Mouse (Mus musculus) midbrain, embryonic 14.5 days (tissue): ENCODE data around the gene Mylk. TPM values are rescaled to one million over a fixed set of nuclear protein-coding genes. Genes with fewer than 3 reads are reported as not detected.

ENCODE experiments used
- ATAC-seq: fragments of 200-750 bp; cut with Nextera tagmentation; 2 replicates; pipeline ENCODE4 v1.8.0; 2017; ENCODE audit warnings: moderate number of reproducible peaks, moderate library complexity; ENCODE audit not compliant: low FRiP score, low TSS enrichment
- DNase-seq: peaks from one replicate; pipeline ENCODE4 v3.0.0-alpha.2; 2015
- H3K27ac ChIP-seq: fragments of 300-500 bp; sonication (generic); replicated peaks from 2 replicates; pipeline ENCODE4 v1.5.1; 2014; ENCODE audit warnings: mild to moderate bottlenecking, low read depth, low read length, moderate library complexity
- H3K27me3 ChIP-seq: fragments of 300-500 bp; sonication (generic); 2 replicates; pipeline ENCODE4 v1.6.1; 2014; ENCODE audit warnings: low read length, control low read depth, mixed read lengths; ENCODE audit not compliant: control insufficient read depth, insufficient read depth
- H3K36me3 ChIP-seq: fragments of 300-500 bp; sonication (generic); 2 replicates; pipeline ENCODE4 v1.6.1; 2014; ENCODE audit warnings: low read length, control low read depth; ENCODE audit not compliant: control insufficient read depth, insufficient read depth
- H3K4me1 ChIP-seq: fragments of 300-500 bp; sonication (generic); 2 replicates; pipeline ENCODE4 v1.6.1; 2014; ENCODE audit warnings: mild to moderate bottlenecking, antibody characterized with exemption, low read length, control low read depth; ENCODE audit not compliant: control insufficient read depth, insufficient read depth
- H3K4me2 ChIP-seq: fragments of 300-500 bp; sonication (generic); 2 replicates; pipeline ENCODE4 v1.6.1; 2014; ENCODE audit warnings: mild to moderate bottlenecking, low read length, moderate library complexity
- H3K4me3 ChIP-seq: fragments of 300-500 bp; sonication (generic); replicated peaks from 2 replicates; pipeline ENCODE4 v1.5.1; 2014; ENCODE audit warnings: low read depth, low read length
- H3K9ac ChIP-seq: fragments of 300-500 bp; sonication (generic); replicated peaks from 2 replicates; pipeline ENCODE4 v1.6.1; 2014; ENCODE audit warnings: mild to moderate bottlenecking, low read length, moderate library complexity
- H3K9me3 ChIP-seq: fragments of 300-500 bp; sonication (generic); 2 replicates; pipeline ENCODE4 v1.6.1; 2016; ENCODE audit warnings: low read length, control low read depth, mixed read lengths; ENCODE audit not compliant: control insufficient read depth
- WGBS: fragments of 180-500 bp; shearing (Covaris S2); extraction: QIAGEN DNeasy Blood & Tissue Kit; methylation state at CpG from one replicate; pipeline ENCODE4 v1.1.7; 2014; 5-methylcytosine and 5-hydroxymethylcytosine counted together
- polyA plus RNA-seq: library from polyadenylated mRNA; unstranded; fragments of >200 nt; fragmentation: Nextera tagmentation; extraction: Ambion mirVana; gene quantifications from 2 replicates; pipeline ENCODE4 v1.2.1, GENCODE M21; 2014

Mylk gene
- polyA plus RNA-seq, 1 experiment from 2014 or later = 4.9 TPM

DNA sequence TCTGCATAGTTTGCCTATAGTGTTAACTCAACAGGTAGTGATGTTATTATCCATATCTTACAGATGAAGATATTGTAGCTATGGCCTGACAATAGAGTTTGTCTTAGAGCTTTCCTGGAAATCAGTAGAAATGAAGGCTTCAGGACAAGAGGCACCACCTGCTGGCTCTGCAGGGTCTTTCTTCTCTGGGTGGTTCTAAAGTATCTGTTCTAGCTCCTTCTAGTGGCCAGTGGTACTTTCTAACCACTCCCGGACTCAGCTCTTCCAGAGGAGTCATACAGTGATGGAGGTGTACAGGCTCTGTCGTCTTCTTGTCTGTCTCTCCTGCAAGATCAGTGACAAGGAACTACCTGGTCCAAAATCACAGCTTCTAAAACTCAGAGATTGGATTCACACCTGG is 230.5 kb downstream of the Mylk start:
- Histone ChIP-seq H3K27me3 (no peaks in the 10 kb centered on the region), H3K9me3 (no peaks in the 10 kb centered on the region), H3K4me2 (no peak overlapping the region), H3K4me1 (no peaks in the 10 kb centered on the region), H3K27ac (no peak overlapping the region), H3K9ac (no peak overlapping the region), H3K4me3 (no peak overlapping the region), H3K36me3 (no peaks in the 10 kb centered on the region)
- 69% methylated on average over 2 of the region's 2 CpGs for WGBS
- ATAC-seq (no peak), DNase-seq (no peak)

DNA sequence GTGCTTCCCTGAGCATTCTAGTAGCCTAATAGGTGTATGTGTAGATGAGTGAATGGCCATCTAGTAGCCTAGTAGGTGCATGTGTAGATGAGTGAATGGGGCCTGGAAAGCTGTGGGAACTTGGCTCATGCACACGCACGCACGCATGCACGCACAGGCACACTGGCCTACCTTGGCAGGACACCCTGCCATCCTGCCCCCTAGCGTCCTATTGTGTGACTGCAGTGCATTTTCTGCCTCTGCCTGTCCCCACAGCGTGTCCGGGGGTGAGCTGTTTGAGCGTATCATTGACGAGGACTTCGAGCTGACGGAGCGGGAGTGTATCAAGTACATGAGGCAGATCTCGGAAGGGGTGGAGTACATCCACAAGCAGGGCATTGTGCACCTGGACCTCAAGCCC is 231.6 kb downstream of the Mylk start:
- Histone ChIP-seq H3K36me3 (no peaks in the 10 kb centered on the region), H3K4me3 (no peak overlapping the region), H3K27me3 (no peaks in the 10 kb centered on the region), H3K27ac (no peak overlapping the region), H3K4me2 (no peak overlapping the region), H3K9me3 (no peaks in the 10 kb centered on the region), H3K9ac (no peak overlapping the region), H3K4me1 (no peaks in the 10 kb centered on the region)
- WGBS = 81% methylated on average over 13 of the region's 13 CpGs
- DNase-seq (no peak), ATAC-seq (no peak)

DNA sequence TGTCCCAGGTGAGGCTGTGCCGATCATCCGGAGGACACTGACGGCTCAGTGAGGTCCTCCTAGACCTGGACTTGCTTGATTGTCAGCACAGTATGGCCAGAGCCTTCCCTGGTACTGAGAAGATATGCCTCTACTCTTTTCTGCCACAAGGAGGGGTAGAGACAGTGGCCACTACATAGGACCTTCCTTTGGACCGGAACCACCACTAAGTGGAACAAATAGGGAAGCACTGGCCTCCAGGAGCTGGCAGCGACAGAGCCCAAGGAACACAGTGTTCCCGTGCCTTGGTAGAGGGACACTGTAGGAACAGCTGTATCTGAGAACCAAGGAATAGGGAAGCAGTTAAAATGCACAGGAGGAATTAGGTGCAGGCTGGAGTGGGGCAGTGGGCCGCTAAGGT is 233.0 kb downstream of the Mylk start:
- no peaks in the 10 kb centered on the region for H3K9me3 ChIP-seq
- H3K4me3 ChIP-seq = no peak overlapping the region
- 92% methylated on average over 7 of the region's 7 CpGs for WGBS
- ATAC-seq (no peak), DNase-seq (no peak)
- no peak overlapping the region for H3K9ac ChIP-seq
- H3K36me3 ChIP-seq = no peaks in the 10 kb centered on the region
- H3K4me1 ChIP-seq = no peaks in the 10 kb centered on the region
- no peak overlapping the region for H3K4me2 ChIP-seq
- no peak overlapping the region for H3K27ac ChIP-seq
- no peaks in the 10 kb centered on the region for H3K27me3 ChIP-seq

DNA sequence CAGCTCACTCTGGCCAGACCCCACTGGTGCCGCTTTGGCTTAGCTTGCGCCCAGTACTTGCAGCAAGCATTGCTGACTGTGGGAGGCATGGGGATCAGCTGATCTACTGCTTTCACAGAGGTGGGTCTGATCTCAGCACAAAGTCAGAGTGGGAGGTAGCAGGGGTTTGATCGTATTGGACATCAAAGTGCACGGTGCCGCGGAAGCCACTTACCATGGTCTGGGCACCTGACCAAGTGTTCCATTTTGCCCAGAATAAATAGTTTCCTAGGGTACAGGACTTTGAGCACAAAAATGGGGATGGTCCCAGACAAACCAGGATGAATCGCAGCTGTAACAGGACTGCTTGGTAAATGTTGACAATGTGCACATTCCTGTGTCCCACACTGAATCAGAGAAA is 236.0 kb downstream of the Mylk start:
- WGBS = 86% methylated on average over 7 of the region's 7 CpGs
- no peak for DNase-seq
- H3K36me3 ChIP-seq = no peaks in the 10 kb centered on the region
- no peak overlapping the region for H3K9ac ChIP-seq
- no peaks in the 10 kb centered on the region for H3K4me1 ChIP-seq
- no peaks in the 10 kb centered on the region for H3K9me3 ChIP-seq
- no peak for ATAC-seq
- no peak overlapping the region for H3K4me2 ChIP-seq
- no peak overlapping the region for H3K27ac ChIP-seq
- no peak overlapping the region for H3K4me3 ChIP-seq
- H3K27me3 ChIP-seq = no peaks in the 10 kb centered on the region

DNA sequence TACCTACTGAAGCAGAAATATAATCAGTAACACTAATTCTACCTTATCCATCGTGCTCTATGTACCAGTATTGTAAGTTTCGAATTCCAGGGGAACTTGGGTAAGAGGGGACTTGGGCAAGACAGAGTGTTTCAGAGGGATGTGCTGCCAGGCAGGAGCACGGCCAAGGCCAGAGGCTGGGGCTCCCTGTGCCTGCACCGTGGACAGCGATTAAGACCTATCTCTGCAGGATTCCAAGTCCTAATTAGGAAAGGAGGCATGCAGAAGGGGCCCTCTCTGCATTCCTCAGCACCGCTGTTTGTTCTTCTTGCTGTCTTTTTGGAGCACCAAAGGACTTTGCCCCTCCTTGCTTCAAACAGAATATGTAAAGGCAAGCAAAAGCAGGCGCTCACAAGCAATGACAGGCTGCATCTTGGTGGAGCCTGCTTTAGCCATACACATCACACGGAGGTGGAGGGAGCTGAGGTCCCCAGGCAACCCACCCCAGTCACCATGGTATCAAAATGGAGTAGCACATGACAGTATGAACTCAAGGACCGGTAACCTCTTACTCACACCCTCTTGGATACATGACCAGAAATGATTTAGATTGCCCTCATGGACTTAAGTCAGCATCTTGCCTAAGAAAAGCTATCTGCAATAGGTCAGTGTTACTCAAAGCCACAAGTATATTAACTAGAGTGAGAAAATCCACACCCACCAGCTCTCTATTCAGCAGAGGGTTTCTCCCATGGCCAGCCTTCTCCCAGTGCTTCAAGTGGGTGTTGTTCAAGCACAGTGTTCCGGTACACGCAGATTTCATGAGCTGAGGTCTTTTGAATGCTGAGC is 239.4 kb downstream of the Mylk start:
- Histone ChIP-seq H3K4me3 (no peak overlapping the region), H3K27me3 (no peaks in the 10 kb centered on the region), H3K9ac (no peak overlapping the region), H3K27ac (no peak overlapping the region), H3K9me3 (no peaks in the 10 kb centered on the region), H3K36me3 (no peaks in the 10 kb centered on the region), H3K4me2 (no peak overlapping the region), H3K4me1 (no peaks in the 10 kb centered on the region)
- DNase-seq (no peak), ATAC-seq (no peak)
- WGBS = 60% methylated on average over 11 of the region's 11 CpGs

DNA sequence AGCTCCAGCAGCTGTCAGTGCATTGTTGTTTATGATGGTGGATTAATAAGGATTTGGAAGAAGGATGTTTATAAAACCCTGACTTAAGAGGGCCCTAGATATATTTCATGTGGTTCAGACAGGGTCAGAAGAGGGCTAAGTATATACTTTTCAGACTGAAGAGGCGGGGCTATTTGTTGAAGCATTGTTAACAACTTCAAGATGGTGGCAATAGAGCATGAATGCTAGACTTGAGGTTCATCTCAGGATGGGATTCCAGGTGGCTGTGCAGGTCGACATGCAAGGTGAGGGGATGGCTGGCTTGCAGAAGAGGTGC is 240.0 kb downstream of the Mylk start:
- ATAC-seq (no peak), DNase-seq (no peak)
- Histone ChIP-seq H3K9ac (no peak overlapping the region), H3K4me3 (no peak overlapping the region), H3K27ac (no peak overlapping the region), H3K9me3 (no peaks in the 10 kb centered on the region), H3K36me3 (no peaks in the 10 kb centered on the region), H3K27me3 (no peaks in the 10 kb centered on the region), H3K4me1 (no peaks in the 10 kb centered on the region), H3K4me2 (no peak overlapping the region)
- WGBS = 88% methylated on average over 2 of the region's 2 CpGs

DNA sequence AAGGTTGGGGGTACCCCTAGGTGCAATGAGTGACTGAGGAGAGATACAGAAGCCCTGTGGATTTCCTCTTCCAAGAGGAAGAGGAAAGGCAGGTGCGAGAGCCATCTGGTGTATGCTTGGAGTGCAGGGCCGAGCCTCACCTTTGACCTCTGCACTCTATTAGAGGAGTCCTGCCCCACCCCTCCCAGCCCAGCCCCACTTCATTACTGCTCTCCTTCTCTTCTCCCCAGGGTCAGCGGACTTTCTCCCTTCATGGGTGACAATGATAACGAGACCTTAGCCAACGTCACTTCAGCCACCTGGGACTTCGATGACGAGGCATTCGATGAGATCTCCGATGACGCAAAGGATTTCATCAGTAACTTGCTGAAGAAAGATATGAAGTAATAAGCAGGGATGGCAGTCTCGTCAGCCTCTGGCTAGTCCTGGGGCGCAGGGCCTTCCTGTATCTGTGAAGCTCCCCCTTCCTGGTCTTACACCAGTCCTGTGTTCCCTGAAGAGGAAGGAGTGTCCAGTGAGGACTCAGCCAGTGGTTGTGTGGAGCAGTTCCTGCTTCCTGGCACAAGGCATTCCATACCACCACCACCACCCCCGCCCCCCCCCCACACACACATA is 241.3 kb downstream of the Mylk start:
- no peak for ATAC-seq
- DNase-seq = no peak
- no peaks in the 10 kb centered on the region for H3K27me3 ChIP-seq
- H3K9ac ChIP-seq = no peak overlapping the region
- H3K36me3 ChIP-seq = no peaks in the 10 kb centered on the region
- no peaks in the 10 kb centered on the region for H3K9me3 ChIP-seq
- H3K4me2 ChIP-seq = no peak overlapping the region
- WGBS = 87% methylated on average over 13 of the region's 13 CpGs
- H3K4me1 ChIP-seq = no peaks in the 10 kb centered on the region
- H3K27ac ChIP-seq = no peak overlapping the region
- H3K4me3 ChIP-seq = no peak overlapping the region

DNA sequence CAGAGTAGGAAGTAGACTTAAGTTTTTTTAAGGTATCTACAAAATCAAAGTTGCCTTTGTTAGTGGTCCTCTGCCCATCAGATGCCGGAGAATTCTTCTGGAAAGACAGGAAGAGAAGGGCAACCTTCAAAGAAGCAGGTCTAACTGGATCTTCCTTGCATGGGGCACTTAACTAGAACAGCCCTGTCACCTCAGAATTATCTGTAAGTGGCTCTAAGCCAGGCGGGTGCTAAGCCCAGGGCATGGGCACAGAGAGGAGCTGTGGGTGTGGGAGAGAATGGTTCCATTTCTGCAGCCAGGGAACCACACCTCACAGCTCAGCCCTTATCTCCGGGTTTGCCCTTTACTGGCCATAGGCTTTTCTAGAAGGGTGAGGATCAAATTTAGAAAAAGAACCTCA is 246.4 kb downstream of the Mylk start:
- Histone ChIP-seq H3K4me1 (no peaks in the 10 kb centered on the region), H3K27me3 (no peaks in the 10 kb centered on the region), H3K36me3 (no peaks in the 10 kb centered on the region), H3K27ac (no peak overlapping the region), H3K9ac (no peak overlapping the region), H3K4me2 (no peak overlapping the region), H3K4me3 (no peak overlapping the region), H3K9me3 (no peaks in the 10 kb centered on the region)
- no peak for ATAC-seq
- no peak for DNase-seq
- 89% methylated on average over 3 of the region's 3 CpGs for WGBS

DNA sequence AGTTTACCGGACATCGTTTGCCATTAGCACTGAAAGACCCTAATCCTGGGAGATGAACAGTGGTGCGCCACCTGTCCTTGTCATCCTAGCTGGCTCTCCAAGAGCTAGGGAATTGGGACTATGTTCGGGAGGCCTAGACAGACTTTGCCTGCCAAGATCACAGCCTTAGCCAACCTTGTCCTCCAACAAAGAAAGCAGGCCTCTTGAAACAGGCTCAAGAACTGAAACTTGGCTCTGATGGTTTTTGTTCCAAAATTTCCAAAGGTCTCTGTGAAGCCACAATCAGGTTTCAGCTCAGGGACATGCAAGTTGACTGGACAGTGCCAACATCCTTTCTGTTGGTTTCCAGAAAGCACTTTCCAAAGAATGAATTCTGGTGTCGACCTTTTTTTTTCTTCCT is 247.8 kb downstream of the Mylk start:
- Histone ChIP-seq H3K9me3 (no peaks in the 10 kb centered on the region), H3K27ac (no peak overlapping the region), H3K27me3 (no peaks in the 10 kb centered on the region), H3K4me1 (no peaks in the 10 kb centered on the region), H3K36me3 (no peaks in the 10 kb centered on the region), H3K4me2 (no peak overlapping the region), H3K9ac (no peak overlapping the region), H3K4me3 (no peak overlapping the region)
- no peak for DNase-seq
- ATAC-seq = no peak
- WGBS = 92% methylated on average over 5 of the region's 5 CpGs
